Mouse (Mus musculus) testis, adult 2 months (tissue): ENCODE results near the gene Asxl1.

Source experiments
- CTCF ChIP-seq: fragments of 200-500 bp; IDR thresholded peaks from 2 replicates; pipeline ENCODE4 v1.5.1; 2012; ENCODE audit warnings: low read depth, mild to moderate bottlenecking, inconsistent platforms, low read length, moderate library complexity; ENCODE audit not compliant: control insufficient read depth, insufficient read depth, insufficient replicate concordance
- POLR2A ChIP-seq: fragments of 200-500 bp; IDR thresholded peaks from 2 replicates; pipeline ENCODE4 v1.6.1; 2012; ENCODE audit warnings: low read depth, mild to moderate bottlenecking, inconsistent platforms, low read length, moderate library complexity; ENCODE audit not compliant: control insufficient read depth

DNA sequence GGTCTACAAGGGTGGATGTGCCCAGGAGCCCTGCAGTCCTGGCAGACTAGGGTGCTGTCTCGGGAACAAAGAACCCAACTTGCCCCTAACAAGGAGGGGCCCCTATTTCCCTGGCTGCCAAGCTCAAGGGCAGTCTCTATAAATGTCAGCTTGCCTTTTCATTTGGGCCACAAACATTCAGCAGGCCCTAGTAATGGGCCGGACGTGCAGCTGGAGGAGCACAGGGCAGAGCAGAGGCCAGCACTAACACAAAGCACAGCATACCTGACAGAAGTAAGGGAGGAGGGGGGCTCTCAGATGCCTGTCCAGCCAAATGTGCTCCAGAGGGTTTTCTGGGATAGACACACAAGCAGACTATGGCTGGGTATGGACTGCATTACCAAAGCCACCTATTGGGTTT, 88.2 kb downstream of the Asxl1 start:
- no peak for TF ChIP-seq CTCF
- TF ChIP-seq POLR2A: no peak
